Mouse (Mus musculus) heart, adult 2 months (tissue): ENCODE measurements around the gene Nxph4.

Experiments
- CTCF ChIP-seq: fragments of 200-600 bp; IDR thresholded peaks from 2 replicates; pipeline ENCODE4 v1.8.1; 2022; ENCODE audit warnings: antibody characterized with exemption, mild to moderate bottlenecking, moderate library complexity
- POLR2A ChIP-seq: fragments of 200-500 bp; IDR thresholded peaks from 2 replicates; pipeline ENCODE4 v1.6.1; 2011; ENCODE audit warnings: mild to moderate bottlenecking, low read depth, low read length, control low read depth; ENCODE audit not compliant: insufficient read depth

DNA sequence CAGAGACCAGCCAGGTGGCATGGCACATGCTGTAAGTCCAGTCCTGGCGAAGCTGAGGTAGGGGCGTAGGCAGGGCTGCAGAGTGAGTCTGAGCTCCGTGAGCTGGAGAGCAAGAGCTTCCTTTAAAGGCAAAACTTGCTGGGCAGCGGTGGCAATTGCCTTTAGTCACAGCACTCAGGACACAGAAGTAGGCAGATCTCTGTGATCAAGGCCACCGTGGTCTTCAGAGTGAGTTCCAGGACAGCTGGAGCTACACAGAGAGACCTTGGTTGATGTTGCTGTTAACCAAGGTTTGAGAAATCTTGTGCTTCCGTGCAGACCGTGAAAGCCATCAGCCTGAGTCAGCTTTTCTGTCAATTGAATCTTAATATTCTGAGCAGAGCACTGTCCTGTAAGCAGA, 57.1 kb downstream of the Nxph4 start:
- TF ChIP-seq CTCF, result no peak
- no peak for TF ChIP-seq POLR2A
